Mouse (Mus musculus): Measurements from ENCODE around the gene Gm4353.

GRCm38 (mm10) chr7:116122981-116123596 is 38.7 kb upstream of the Gm4353 start:
- TF ChIP-seq POLR2A (IDR thresholded peaks at IDR 0.05; ENCODE audit: extremely low read depth, insufficient read depth, low read length) (no peak), CTCF (IDR thresholded peaks at IDR 0.05; ENCODE audit: low read depth, low read length) (no peak)
